Mouse (Mus musculus) retina, postnatal 7 days (tissue): ENCODE results near the gene Fam110a.

Experiments used
- DNase-seq: peaks from one replicate; pipeline ENCODE4 v3.0.0-alpha.2; 2012; ENCODE audit warnings: low read depth, low spot score

Fam110a gene

DNA sequence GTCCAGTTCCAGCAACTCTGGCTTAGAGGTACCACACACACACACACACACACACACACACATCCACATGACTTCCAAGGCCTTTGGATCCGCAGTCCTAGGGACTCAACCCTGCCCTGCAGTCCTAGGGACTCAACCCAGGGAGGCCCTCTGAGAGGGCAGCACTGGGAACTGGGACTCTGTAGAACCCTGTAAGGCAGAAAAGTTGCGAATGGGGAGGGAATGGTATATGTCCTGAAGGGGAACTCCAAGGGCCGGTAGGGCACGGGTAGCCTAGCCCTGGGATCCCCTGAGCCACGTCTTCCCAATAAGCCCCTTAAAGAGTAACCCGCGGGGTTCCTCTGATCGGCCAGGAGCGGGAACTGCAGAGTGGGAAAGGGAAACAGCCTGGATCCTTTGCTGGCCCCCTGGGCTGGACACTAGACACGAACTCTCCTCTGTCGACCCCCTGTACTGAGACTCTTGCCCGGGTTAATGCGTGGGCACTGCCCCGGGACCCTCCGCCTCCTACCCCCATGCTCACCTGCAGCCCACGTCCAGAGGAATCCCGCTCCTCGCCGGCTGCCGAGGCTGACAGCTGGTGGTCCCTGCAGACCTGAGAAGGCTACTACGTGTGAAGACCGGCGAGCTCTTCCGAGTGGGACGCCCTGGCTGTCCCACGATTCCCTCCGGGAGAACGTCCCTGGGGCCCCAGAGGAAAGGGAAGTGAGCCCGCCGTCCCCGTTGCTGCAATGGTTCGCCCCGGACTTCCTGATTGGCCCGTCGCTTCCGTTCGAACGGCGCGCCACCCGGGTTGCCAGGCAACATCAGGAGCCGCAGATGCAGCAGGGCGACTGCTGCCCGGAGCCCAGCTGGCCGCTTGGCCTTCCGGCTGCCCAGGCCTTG lies at the start of gene Fam110a:
Gene Fam110a, minus strand, starts transcription at position 750 of the 885 bp plus-strand sequence.
- DNase-seq: peak; percentile 84

DNA sequence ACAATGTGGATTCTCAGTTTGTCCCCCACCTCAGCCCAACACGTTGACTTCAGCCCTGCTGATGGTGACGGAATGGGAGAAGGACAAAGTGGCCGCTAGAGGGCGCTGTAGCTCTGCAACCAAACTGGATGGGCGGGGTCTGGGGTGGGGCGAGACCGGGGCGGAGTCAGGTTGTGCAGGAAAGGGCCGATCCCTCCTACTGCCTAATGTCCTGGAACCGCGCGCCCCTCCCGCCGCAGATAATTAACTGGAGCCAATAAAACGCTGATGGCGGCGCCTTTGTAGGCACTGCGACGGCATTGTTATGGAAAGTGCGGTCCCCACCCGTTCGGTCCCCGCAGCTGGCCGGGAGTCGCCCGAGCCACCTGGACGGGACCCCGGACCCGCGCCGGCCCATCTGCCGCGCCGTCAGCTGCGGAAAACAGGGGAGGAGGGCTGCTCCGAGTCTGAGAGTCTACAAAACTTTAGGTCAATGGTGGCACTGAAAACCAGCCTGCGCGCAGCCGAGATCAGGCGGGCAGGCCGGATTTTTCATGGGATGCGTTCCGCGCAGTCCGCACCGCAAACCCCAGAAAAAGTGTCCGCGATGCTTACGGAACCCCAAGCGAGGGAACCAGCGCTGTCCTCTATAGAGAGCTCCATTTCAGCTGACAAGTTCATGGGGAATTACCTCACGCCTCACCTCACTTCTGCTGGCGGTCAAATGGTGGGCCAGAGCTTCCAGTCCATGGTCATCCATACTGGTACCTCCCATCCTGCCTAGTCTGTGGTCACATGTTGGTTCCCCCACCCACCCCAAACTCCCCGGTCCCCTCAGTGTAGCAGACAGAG lies 49.4 kb upstream of the Fam110a start:
- peak; percentile 90 for DNase-seq

DNA sequence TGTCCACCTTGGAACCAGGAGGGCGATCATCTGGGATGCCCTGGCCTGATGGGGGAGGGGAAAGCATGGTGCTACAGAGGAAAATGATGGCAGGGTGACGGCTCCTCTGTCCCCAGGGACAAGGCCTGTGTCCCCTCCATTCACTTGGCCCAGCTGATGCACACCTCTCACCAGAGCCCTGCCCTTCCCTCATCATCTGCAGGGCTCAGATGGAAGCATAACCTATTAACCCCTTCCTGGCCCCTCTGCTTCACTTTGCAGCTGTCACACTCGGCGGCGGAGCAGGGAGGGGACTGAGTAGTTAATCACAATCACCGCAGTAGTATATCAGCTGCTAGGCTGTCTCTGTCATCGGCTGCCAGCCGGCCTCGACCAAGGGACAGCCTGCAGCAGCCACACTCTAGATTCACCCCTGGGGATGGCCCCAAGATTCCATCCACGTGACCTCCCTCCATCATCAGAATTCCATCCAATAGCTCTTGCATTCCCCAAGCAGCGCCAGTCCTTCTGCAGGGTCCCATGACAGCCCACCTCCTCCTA lies 44.9 kb upstream of the Fam110a start:
- DNase-seq: no peak

DNA sequence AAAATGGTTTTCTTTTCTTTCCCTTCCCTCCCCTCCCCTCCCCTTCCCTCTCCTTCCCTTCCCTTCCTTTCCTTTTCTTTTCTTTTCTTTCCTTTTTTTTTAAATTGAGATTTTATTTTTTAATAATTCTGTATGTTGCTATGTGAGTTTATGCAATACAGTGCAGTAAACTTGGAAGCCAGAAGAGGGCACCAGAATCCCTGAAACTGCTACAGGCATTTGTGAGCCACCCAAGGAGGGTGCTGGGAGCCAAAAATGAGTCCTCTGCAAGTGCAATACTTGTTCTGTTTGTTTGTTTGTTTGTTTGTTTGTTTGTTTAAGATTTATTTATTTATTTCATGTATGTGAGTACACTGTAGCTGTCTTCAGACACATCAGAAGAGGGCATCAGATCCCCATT lies 42.0 kb upstream of the Fam110a start:
- DNase-seq: no peak

DNA sequence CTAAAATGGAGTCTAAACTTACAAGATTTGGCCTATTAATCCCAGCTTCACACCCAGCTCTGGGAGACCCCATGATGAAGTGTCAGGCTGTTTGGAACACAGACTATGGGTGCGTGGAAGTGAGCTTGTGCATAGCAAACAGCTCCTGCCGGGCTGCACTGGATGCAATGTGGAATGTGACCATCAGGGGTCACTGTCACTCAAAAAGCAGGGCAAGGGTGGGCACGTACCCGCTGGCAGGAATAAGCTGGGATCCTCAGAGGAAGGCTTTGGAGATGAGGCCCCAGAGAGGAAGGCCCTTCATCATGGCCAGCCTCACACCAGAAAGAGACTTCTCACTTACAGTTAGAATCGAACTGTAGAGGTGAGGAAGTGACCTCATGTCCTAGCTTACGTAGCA lies 40.2 kb upstream of the Fam110a start:
- DNase-seq: peak; percentile 49

DNA sequence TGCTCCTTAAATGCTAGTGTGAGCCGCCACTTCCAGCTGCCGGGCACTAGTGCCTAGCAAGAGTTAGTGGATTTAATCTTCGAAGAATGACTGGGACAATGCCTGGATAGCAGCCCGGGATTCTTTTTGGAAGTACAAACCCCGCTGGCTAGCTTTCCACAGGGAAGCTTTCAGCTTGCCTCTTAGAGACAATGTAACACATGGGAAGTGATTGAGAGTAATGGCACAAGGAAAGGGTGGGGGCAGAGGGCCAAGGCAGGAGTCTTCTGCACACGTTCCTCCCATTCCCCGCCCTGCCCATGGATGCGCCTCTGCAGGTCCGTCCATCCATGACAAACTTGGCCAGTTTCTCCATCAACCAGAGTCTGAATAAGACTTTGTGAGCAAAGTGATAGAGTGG lies 36.6 kb upstream of the Fam110a start:
- no peak for DNase-seq

DNA sequence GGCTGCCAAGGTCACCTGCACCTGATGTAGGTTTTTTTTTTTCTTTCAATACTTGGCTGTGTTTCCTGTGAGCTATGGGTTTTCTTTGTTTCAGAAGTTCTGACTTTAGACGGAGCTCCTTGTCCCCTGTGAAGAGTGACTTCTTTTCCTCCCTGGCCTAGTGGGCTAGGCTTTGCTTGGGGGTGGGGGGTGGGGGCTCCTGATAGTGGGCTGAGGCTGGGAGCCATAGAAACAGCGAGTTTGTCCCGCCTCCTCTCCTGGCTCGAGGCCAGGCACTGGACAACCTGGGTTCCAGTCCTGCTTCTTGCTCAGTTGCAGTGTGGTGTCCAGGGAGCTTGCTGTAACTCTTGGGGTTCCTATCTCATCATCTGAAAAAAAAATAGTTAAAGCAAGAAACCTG lies 36.0 kb upstream of the Fam110a start:
- DNase-seq: no peak

DNA sequence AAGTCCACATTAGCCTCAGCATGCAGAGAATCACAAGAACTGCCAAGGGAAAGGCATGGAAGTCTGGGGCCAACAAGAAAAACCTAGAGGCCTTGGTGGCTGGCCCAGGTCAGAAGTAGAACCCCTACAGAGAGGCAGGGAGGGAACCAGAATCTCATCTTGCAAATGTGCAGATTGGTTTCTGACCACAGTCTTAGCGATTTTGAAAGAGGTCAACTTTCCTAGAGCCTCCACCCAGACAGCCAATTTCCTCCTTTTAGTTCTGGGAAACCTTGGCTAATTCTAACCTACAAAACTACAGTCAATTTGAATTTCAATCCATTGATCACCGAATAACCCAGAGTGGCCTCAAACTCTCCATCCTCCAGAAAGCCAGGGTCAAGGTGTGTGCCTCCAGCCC lies 32.7 kb upstream of the Fam110a start:
- no peak for DNase-seq

DNA sequence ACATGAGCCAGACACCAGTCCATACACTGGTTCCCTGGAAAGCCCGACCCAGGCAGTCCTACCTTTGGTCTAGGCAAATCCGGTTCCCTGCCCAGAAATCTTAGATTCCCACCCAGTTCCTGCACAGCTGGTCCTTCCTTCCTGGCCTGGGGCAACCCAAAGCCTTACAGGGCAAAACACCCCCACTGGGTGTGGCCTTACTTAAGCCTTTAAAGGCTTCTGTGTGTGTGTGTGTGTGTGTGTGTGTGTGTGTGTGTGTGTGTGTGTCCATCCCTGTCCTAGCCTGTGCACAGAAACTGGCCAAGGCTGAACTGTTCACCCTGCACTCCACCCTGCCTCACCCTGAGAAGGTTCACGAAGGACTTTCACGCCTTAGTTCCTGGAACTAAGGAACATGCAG lies 32.2 kb upstream of the Fam110a start:
- no peak for DNase-seq

DNA sequence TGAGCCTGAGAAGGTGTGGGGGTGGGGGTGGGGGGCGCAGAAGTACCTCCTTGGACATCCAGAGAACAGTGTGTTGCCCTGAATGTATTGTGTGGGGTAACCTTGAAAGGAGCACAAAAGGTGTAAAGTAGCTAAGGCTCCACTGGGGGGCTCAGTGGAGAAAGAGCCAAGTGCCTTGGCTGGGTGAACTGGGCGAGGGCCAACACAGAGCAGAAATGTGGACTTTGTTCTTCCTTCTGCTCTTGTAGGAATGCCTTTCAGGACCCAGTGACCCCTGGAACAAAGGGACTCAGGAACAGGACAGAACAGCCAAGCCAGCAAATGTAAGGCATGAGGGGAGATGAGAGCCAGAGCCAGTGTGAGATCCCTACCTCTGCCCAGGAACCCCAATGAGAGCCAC lies 31.7 kb upstream of the Fam110a start:
- no peak for DNase-seq

DNA sequence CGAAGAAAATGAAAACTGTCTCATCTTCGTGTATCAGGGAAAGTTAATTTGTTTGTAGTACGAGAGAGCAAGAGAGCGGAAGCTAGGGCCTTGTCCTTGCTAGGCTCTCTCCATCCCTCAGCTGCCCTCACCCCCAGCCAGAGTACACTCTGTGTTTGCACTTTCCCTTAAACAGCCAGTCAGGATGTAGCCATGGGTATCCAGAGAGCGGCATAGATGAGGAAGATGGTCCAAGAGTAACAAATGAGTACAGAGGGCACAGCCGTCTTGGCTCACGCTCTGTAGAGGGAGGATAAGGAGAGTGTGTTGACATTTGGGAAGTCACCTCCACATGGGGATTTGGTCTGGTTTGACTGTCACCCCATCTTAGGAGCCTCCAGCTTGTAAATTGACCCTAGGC lies 30.6 kb upstream of the Fam110a start:
- DNase-seq: no peak

DNA sequence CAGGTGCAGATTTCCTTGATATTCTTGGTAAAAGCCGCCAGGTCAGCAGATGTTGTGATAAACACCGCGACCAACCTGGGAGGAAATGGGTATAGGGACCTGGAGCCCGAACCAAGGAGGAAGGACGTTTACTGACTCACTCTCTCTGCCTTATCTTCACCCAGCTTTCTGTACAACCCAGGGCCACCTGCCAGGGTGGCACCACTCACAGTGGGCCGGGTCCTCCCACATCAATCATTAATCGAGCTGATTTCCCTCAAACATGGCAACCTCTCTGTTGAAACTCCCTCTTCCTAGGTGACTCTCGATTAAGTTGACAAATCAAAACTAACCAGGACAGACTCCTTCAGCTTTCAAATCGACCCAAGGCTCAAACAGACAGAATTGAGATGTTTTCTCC lies 30.2 kb upstream of the Fam110a start:
- DNase-seq: no peak

DNA sequence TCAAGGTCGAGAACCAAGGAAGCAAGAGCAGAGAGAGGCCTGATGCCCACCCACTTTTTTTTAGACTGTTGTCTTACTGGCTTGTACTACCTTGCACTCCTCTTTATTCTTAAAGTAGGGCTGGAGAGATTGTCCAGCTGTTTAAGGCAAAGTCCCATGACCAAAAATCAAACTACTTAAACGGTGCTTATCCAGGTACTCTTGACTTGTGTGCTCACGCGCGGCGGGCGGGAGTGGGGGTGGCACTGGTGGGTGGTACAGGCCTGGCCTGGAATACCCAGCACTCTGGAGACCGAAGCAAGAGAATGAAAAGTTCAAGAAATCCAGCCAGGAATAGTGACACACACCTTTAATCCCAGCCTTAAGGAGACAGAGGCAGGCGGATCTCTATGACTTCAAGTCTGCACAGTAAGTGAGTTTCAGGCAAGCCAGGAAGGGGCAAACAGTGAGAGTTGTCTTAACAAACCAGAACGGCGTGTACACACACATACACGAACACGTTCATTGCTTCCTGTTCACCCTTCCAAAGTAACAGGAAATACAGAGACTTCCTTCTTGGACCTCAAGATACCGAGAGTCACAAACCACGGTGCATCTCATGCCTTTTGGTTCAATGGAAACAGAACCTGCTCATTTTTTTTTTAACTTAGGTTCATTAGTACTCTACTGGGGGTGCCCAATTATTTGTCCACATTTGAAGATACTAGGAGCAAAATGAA lies 29.2 kb upstream of the Fam110a start:
- no peak for DNase-seq

DNA sequence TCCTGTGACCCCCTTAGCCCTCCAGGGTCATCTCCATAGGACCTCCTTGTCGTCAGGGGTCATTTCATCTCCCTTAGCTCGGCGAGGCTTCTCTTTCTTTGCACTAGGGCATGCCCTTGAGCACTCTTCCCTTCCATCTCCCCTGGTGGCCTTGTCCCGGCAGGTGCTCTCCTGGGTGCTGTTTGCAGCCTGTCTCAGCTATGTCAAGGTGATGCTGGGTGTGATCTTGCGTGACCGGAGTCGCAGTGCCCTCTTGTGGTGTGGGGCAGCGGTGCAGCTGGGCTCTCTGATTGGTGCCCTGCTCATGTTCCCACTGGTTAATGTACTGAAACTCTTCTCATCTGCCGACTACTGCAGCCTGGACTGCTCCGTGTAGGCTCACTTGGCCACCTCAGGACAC lies 27.8 kb upstream of the Fam110a start:
- no peak for DNase-seq

DNA sequence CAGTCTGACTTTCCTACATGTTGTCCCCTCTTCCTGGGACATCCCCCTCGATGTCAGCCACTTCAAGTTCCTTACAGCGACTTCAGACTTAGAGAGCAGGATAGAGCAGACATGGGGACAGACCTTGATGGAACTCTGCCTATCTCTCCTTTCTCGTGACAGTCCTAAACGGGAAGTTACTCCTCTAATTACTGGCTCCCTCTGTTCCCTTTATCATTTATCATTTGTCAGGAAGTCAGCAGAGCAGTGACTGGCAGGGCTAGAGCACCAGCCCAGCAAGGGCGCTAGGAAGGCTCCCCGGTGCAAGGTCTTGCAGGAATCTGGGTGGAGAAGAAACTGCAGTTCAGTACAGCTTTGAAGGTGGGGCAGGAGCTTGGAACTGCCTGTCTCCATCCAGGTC lies 22.5 kb upstream of the Fam110a start:
- DNase-seq: no peak

DNA sequence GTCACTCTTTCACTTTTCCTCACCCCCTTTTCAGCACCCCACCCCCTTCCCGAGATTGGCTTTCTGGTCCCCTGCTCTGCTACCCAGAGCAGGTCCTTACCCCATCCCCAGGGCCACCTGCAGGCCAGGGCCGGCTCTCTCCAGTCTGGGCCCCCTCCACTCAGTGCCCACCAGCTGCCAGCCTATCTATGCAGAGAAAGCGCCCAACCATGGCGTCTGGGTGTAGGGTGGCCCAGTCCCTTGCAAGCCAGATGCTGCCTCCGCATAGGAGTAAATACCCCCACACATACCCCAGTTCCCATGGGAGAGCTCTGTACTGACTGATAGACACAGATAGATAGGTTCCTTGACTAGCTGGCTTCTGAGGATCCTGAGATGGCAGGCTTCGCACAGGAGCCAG lies 20.7 kb upstream of the Fam110a start:
- DNase-seq: no peak

DNA sequence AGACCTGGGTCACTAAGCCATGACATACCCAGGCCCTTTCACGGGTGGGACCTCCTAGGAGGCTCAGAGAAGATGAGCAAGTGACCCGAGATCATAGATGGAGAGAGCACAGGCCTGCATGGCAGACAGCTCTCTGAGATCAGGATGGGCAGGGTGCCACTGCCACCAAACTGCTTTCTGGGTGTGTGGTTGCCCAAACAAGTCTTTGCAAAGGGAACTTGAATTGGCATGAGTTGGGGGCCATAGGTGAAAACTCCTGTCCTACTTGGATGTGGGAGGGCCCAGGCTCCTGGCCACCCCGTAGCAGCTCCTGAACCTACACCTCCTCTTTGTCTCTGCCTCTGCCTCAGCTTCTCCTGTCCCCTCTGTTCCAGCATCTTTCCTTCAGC lies 20.3 kb upstream of the Fam110a start:
- DNase-seq: no peak

DNA sequence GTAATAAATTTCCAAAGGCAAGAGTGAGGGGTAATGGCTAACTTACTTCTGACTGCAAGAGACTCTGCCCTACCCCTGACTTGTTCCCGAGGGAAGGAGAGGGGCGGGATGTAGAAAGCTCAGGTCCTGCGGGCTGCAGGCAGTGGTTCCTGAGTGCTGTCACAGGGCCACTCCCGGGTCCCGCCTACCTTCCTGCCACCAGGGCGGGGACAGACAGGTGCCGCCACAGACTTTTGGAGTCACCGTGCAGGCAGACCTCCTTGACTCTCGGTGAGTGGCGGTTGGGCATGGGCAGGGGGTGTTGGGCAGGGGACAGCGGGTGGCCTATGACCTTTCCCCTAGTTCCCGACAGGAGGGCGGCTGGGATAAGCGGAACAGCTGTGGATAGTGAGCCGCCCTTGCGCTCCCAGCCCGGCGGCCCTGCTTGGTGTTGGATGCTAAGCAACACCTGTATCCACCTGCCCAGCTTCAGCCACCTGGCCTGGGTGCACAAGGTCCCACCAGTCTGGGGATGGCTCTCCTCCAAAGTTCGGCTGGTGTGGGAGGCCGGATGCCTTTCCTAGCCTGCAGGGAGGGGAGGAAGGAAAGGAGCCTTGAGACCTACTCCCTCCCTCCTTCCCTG lies 19.8 kb upstream of the Fam110a start:
- DNase-seq: no peak

DNA sequence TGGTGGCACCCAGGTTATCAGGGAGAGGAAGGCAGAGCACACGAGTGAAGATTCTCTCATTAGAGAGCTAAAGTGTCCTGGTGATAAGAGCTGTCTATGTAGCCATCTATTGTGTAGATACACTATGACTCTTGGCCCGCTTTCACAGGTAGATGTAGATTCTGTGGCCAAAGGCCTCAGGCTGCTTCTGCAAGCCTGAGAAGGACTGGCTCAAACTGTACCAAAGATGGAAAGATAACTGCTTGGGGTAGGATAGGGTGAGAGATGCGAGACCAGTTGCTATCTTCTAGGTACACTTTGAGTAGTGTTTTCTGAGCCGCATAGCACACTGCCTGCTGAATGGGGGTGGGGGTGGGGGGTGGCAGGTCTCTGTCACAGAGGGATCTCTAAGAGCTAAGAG lies 18.9 kb upstream of the Fam110a start:
- DNase-seq: no peak

DNA sequence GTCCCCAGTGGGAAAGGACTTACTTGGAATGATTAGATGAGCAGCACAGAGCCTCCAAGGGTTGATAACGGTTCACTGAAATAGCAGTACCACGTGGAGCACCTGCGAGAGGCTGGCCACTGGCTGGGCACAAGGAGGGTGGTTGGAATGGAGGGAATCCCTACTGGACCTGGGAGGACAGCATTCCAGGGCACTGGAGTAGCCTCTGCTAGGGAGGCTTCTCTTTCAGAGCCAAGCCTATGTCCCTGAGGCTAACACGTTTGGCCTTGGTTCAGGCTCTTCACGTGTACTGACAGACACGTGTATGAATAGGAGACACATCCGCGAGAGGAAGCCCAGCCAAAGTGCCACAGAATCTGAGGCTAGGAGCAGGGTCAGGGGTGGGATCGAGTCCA lies 18.5 kb upstream of the Fam110a start:
- DNase-seq: no peak

DNA sequence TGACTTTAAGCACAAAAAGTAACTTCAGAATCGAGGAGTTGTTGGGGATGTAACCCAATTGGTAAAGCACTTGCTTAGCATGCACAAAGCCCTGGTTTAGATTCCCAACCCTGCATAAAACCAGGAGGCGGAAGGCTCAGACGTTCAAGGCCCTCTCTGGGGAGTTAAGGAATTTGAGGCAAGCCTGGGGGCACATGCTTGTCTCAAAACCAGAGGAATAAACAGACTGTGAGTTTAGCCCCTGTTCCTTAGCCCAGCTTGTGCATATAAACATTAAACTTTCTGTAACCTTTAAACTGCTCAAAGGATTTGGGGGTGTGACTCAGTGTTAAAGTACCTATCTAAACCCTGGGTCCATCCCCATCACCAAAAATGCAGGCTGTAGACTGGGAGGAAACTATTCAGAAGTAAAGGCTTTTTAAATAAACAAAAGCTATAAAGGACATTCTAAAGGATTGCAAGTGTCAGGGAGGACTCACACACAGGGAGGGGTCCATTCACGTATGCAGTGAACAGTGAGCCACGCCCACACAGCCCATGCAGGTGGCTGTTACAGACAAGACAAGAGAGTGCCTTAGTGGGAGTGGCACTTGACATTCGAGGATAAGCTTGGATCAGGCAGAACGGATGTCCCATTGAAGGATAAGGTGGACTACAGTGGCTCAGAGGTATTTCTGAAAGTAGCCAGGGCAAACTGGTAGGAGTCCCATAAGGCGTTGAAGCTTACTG lies 17.9 kb upstream of the Fam110a start:
- DNase-seq: no peak
